Mouse (Mus musculus) CH12.LX (cell line): Measurements from ENCODE around the gene Aplp2. TPM values are rescaled to one million over a fixed set of nuclear protein-coding genes. Genes with fewer than 3 reads are reported as not detected.
A peak's percentile ranks its signal among the peaks of the same experiment; 100 is the strongest.

ENCODE experiments used
- DNase-seq: peaks from one replicate; pipeline ENCODE4 v3.0.0-alpha.2; 2013; ENCODE audit errors: extremely low read depth
- H3K27ac ChIP-seq: 2 replicates; pipeline ENCODE4 v1.5.1; 2012; ENCODE audit warnings: low read depth, mild to moderate bottlenecking, control low read depth, moderate library complexity; ENCODE audit not compliant: insufficient read depth
- H3K27me3 ChIP-seq: replicated peaks from 2 replicates; pipeline ENCODE3; 2012; ENCODE audit warnings: inconsistent platforms
- H3K36me3 ChIP-seq, 2 experiments: replicated peaks in 1 of 2; 2 replicates each; pipeline versions ENCODE3 to v1.6.1; 2012; ENCODE audit warnings: inconsistent platforms in 1 of 2, low read length in 1 of 2, mild to moderate bottlenecking in 1 of 2, mixed read lengths in 1 of 2, moderate library complexity in 1 of 2; ENCODE audit not compliant: control insufficient read depth in 1 of 2, insufficient read depth in 1 of 2
- H3K4me1 ChIP-seq, 2 experiments: 2 replicates each; pipeline ENCODE4 v1.6.1; 2012; ENCODE audit warnings: inconsistent platforms in 1 of 2, moderate library complexity in 1 of 2; ENCODE audit not compliant: insufficient read depth in 2 of 2, control insufficient read depth in 1 of 2
- H3K4me2 ChIP-seq: 2 replicates; pipeline ENCODE4 v1.6.1; 2012; ENCODE audit warnings: low read depth, mild to moderate bottlenecking, control low read depth; ENCODE audit not compliant: poor library complexity, insufficient read depth, severe bottlenecking
- H3K4me3 ChIP-seq, 3 experiments: fragments of 150-350 bp in 1 of 3; sonication (generic) in 1 of 3; replicated peaks in 1 of 3; 2 replicates each; pipeline versions ENCODE3 to v1.5.1; 2011 to 2012; ENCODE audit warnings: low read depth in 2 of 3, low read length in 2 of 3, mild to moderate bottlenecking in 2 of 3, moderate library complexity in 2 of 3, control low read depth in 1 of 3, improper control_type of control experiment in 1 of 3, inconsistent platforms in 1 of 3, mixed read lengths in 1 of 3; ENCODE audit not compliant: poor library complexity in 1 of 3
- H3K79me2 ChIP-seq: replicated peaks from 2 replicates; pipeline ENCODE4 v1.6.1; 2012; ENCODE audit warnings: mild to moderate bottlenecking, moderate library complexity; ENCODE audit not compliant: control insufficient read depth, poor library complexity, insufficient read depth, severe bottlenecking; ENCODE audit errors: extremely low read depth
- H3K9ac ChIP-seq: 2 replicates; pipeline ENCODE4 v1.6.1; 2012; ENCODE audit warnings: low read depth, mild to moderate bottlenecking, control low read depth, moderate library complexity; ENCODE audit not compliant: insufficient read depth
- H3K9me3 ChIP-seq: replicated peaks from 2 replicates; pipeline ENCODE3; 2012; ENCODE audit warnings: low read length, inconsistent platforms, mixed read lengths
- BHLHE40 ChIP-seq: IDR thresholded peaks from 2 replicates; pipeline ENCODE4 v1.6.1; 2011; ENCODE audit warnings: mild to moderate bottlenecking, low read depth, low read length, improper control_type of control experiment
- CHD2 ChIP-seq: IDR thresholded peaks from 2 replicates; pipeline ENCODE4 v1.6.1; 2011; ENCODE audit warnings: low read length, improper control_type of control experiment
- E2F4 ChIP-seq: IDR thresholded peaks from 2 replicates; pipeline ENCODE4 v1.6.1; 2011; ENCODE audit warnings: low read depth, low read length, improper control_type of control experiment; ENCODE audit not compliant: insufficient replicate concordance
- ELF1 ChIP-seq: IDR thresholded peaks from 2 replicates; pipeline ENCODE4 v1.6.1; 2014; ENCODE audit warnings: low read depth, mild to moderate bottlenecking, inconsistent platforms, low read length, improper control_type of control experiment
- EP300 ChIP-seq: IDR thresholded peaks from 2 replicates; pipeline ENCODE4 v1.6.1; 2011; ENCODE audit warnings: low read length, improper control_type of control experiment
- ETS1 ChIP-seq: conservative IDR thresholded peaks from 2 replicates; pipeline ENCODE4 v1.6.1; 2012; ENCODE audit warnings: low read depth, mild to moderate bottlenecking, inconsistent platforms, low read length, improper control_type of control experiment, moderate library complexity
- GABPA ChIP-seq: IDR thresholded peaks from 2 replicates; pipeline ENCODE4 v1.6.1; 2012; ENCODE audit warnings: low read depth, low read length, improper control_type of control experiment, inconsistent platforms; ENCODE audit not compliant: insufficient replicate concordance
- HCFC1 ChIP-seq: IDR thresholded peaks from 2 replicates; pipeline ENCODE4 v1.6.1; 2012; ENCODE audit warnings: low read depth, mild to moderate bottlenecking, inconsistent platforms, low read length, improper control_type of control experiment
- IRF4 ChIP-seq: IDR thresholded peaks from 2 replicates; pipeline ENCODE4 v1.6.1; 2014; ENCODE audit warnings: low read depth, mild to moderate bottlenecking, inconsistent platforms, low read length, improper control_type of control experiment
- JUN ChIP-seq: IDR thresholded peaks from 2 replicates; pipeline ENCODE4 v1.6.1; 2011; ENCODE audit warnings: low read depth, mild to moderate bottlenecking, low read length, improper control_type of control experiment, moderate library complexity; ENCODE audit not compliant: insufficient read depth
- JUND ChIP-seq: conservative IDR thresholded peaks from 2 replicates; pipeline ENCODE4 v1.6.1; 2011; ENCODE audit warnings: low read depth, low read length, improper control_type of control experiment
- KAT2A ChIP-seq: IDR thresholded peaks from 2 replicates; pipeline ENCODE4 v1.6.1; 2012; ENCODE audit warnings: low read length, improper control_type of control experiment, inconsistent platforms; ENCODE audit not compliant: insufficient replicate concordance
- MAFK ChIP-seq: IDR thresholded peaks from 2 replicates; pipeline ENCODE4 v1.6.1; 2011; ENCODE audit warnings: low read length, improper control_type of control experiment; ENCODE audit not compliant: insufficient replicate concordance
- MAX ChIP-seq: IDR thresholded peaks from 2 replicates; pipeline ENCODE4 v1.6.1; 2011; ENCODE audit warnings: low read length, improper control_type of control experiment
- MAZ ChIP-seq: IDR thresholded peaks from 2 replicates; pipeline ENCODE4 v1.6.1; 2012; ENCODE audit warnings: low read depth, mild to moderate bottlenecking, inconsistent platforms, low read length, improper control_type of control experiment, moderate library complexity
- MEF2A ChIP-seq: IDR thresholded peaks from 2 replicates; pipeline ENCODE4 v1.6.1; 2014; ENCODE audit warnings: low read depth, mild to moderate bottlenecking, inconsistent platforms, low read length, improper control_type of control experiment, borderline replicate concordance
- MYC ChIP-seq: IDR thresholded peaks from 2 replicates; pipeline ENCODE4 v1.6.1; 2011; ENCODE audit warnings: low read depth, mild to moderate bottlenecking, improper control_type of control experiment, low read length
- NELFE ChIP-seq: IDR thresholded peaks from 2 replicates; pipeline ENCODE4 v1.6.1; 2011; ENCODE audit warnings: low read depth, low read length, improper control_type of control experiment
- NRF1 ChIP-seq: IDR thresholded peaks from 2 replicates; pipeline ENCODE4 v1.6.1; 2014; ENCODE audit warnings: low read depth, mild to moderate bottlenecking, inconsistent platforms, low read length, improper control_type of control experiment, moderate library complexity
- PAX5 ChIP-seq: IDR thresholded peaks from 2 replicates; pipeline ENCODE4 v1.6.1; 2012; ENCODE audit warnings: low read length, inconsistent platforms, mixed read lengths
- POLR2A ChIP-seq: IDR thresholded peaks from 2 replicates; pipeline ENCODE4 v1.6.1; 2011; ENCODE audit warnings: low read depth, mild to moderate bottlenecking, improper control_type of control experiment, low read length
- POLR2AphosphoS2 ChIP-seq: IDR thresholded peaks from 2 replicates; pipeline ENCODE4 v1.6.1; 2011; ENCODE audit warnings: low read depth, low read length, improper control_type of control experiment
- RAD21 ChIP-seq: IDR thresholded peaks from 2 replicates; pipeline ENCODE4 v1.6.1; 2011; ENCODE audit warnings: low read depth, mild to moderate bottlenecking, low read length, improper control_type of control experiment, moderate library complexity
- RCOR1 ChIP-seq: conservative IDR thresholded peaks from 2 replicates; pipeline ENCODE4 v1.6.1; 2012; ENCODE audit warnings: low read depth, mild to moderate bottlenecking, inconsistent platforms, low read length, improper control_type of control experiment
- SIN3A ChIP-seq: IDR thresholded peaks from 2 replicates; pipeline ENCODE4 v1.6.1; 2012; ENCODE audit warnings: low read length, improper control_type of control experiment, inconsistent platforms
- SMC3 ChIP-seq: IDR thresholded peaks from 2 replicates; pipeline ENCODE4 v1.6.1; 2011; ENCODE audit warnings: low read depth, low read length, improper control_type of control experiment
- TBP ChIP-seq: conservative IDR thresholded peaks from 2 replicates; pipeline ENCODE4 v1.6.1; 2011; ENCODE audit warnings: low read depth, low read length, improper control_type of control experiment
- UBTF ChIP-seq: IDR thresholded peaks from 2 replicates; pipeline ENCODE4 v1.6.1; 2012; ENCODE audit warnings: low read depth, mild to moderate bottlenecking, inconsistent platforms, low read length, improper control_type of control experiment, moderate library complexity
- ZMIZ1 ChIP-seq: IDR thresholded peaks from 2 replicates; pipeline ENCODE4 v1.6.1; 2012; ENCODE audit warnings: low read depth, mild to moderate bottlenecking, inconsistent platforms, low read length, improper control_type of control experiment
- ZNF384 ChIP-seq: IDR thresholded peaks from 2 replicates; pipeline ENCODE4 v1.6.1; 2012; ENCODE audit warnings: low read depth, low read length, improper control_type of control experiment, inconsistent platforms
- dilution Hi-C: fragments of 300-500 bp; cut with MboI; formaldehyde crosslinking; loops from 2 replicates; pipeline ENCODE4 v1.14.3; 2020; ENCODE audit warnings: low sequenced_read_pairs; ENCODE audit not compliant: extremely low pct_unique_long_range_greater_than_20kb, extremely low pct_ligation_motif_present
- in situ Hi-C: fragments of 300-500 bp; cut with MboI; formaldehyde crosslinking; loops from 3 replicates; pipeline ENCODE4 v1.14.3; 2019; ENCODE audit warnings: low sequenced_read_pairs, low pct_ligation_motif_present, low pct_unique_long_range_greater_than_20kb, mixed read lengths
- polyA plus RNA-seq: library from polyadenylated mRNA; unstranded; fragments of >175 nt; gene quantifications from 2 replicates; pipeline ENCODE4 v1.2.1, GENCODE M21; 2012; ENCODE audit warnings: low read depth; ENCODE audit not compliant: insufficient read length
- total RNA-seq, 2 experiments: library from RNA; depleted of rRNA; stranded (reverse); fragments of 300-350 nt in 1 of 2; fragments of >200 nt in 1 of 2; gene quantifications; 2 replicates each; pipeline ENCODE4 v1.2.3; 2012 to 2014

The Aplp2 gene
- total and polyA plus RNA-seq, 3 experiments: 30.4 to 52.7 (median 44.3) TPM

GRCm38 (mm10) chr9:31255953-31256352 is 44.3 kb upstream of the Aplp2 start:
- Histone ChIP-seq H3K9me3 (no peaks in the 10 kb centered on the region), H3K4me1 (peaks cover 4 to 45% of the 10 kb centered on the region in 2 experiments; a peak in 3 of 4 replicates), H3K4me3 (no peak overlapping the region), H3K4me2 (no peak overlapping the region), H3K27me3 (no peaks in the 10 kb centered on the region), H3K27ac (no peak overlapping the region), H3K36me3 (no peaks in the 10 kb centered on the region), H3K79me2 (no peaks in the 10 kb centered on the region), H3K9ac (no peak overlapping the region)
- in situ Hi-C loops (no loop called here), dilution Hi-C loops (no loop called here)
- TF ChIP-seq BHLHE40: no peak
- TF ChIP-seq POLR2A: no peak
- TF ChIP-seq CHD2: no peak
- TF ChIP-seq SIN3A: no peak
- TF ChIP-seq RAD21: no peak
- no peak for TF ChIP-seq ZMIZ1
- no peak for TF ChIP-seq HCFC1
- TF ChIP-seq GABPA: no peak
- TF ChIP-seq TBP: no peak
- TF ChIP-seq E2F4: no peak
- no peak for TF ChIP-seq SMC3
- TF ChIP-seq PAX5: no peak
- TF ChIP-seq JUND: no peak
- TF ChIP-seq JUN: no peak
- TF ChIP-seq NELFE: no peak
- no peak for TF ChIP-seq MAX
- TF ChIP-seq ETS1: no peak
- no peak for DNase-seq

- H3K27ac ChIP-seq: no peak overlapping the region
- H3K9ac ChIP-seq: no peak overlapping the region
- H3K27me3 ChIP-seq: no peaks in the 10 kb centered on the region
- H3K79me2 ChIP-seq: no peaks in the 10 kb centered on the region
- TF ChIP-seq IRF4 (no peak), PAX5 (no peak), E2F4 (no peak), TBP (no peak), MAX (no peak), ELF1 (no peak), ZMIZ1 (no peak), MAFK (no peak), BHLHE40 (no peak), POLR2AphosphoS2 (no peak), RCOR1 (no peak), MYC (no peak), MEF2A (no peak), EP300 (no peak), SMC3 (no peak), NRF1 (no peak), UBTF (no peak), MAZ (no peak), ZNF384 (no peak), KAT2A (no peak)
- H3K4me1 ChIP-seq: peaks cover 4 to 44% of the 10 kb centered on the region in 2 experiments; a peak in 3 of 4 replicates
- no peak for DNase-seq
- dilution Hi-C loops (no loop called here), in situ Hi-C loops (no loop called here)
- H3K9me3 ChIP-seq: no peaks in the 10 kb centered on the region
- H3K4me3 ChIP-seq: no peak overlapping the region
- peak overlapping the region; percentile 6; the same call in 1 of the 2 replicates for H3K4me2 ChIP-seq
- H3K36me3 ChIP-seq: no peaks in the 10 kb centered on the region
These were observed 43.0 kb upstream of the Aplp2 start for GRCm38 (mm10) chr9:31254697-31255004.
